Mouse (Mus musculus) ES-CJ7 (cell line): ENCODE data around the gene Gatad2b.

Source experiments
- DNase-seq: peaks from one replicate; pipeline ENCODE4 v3.0.0; 2011; ENCODE audit warnings: low read depth, low spot score

The Gatad2b gene

DNA sequence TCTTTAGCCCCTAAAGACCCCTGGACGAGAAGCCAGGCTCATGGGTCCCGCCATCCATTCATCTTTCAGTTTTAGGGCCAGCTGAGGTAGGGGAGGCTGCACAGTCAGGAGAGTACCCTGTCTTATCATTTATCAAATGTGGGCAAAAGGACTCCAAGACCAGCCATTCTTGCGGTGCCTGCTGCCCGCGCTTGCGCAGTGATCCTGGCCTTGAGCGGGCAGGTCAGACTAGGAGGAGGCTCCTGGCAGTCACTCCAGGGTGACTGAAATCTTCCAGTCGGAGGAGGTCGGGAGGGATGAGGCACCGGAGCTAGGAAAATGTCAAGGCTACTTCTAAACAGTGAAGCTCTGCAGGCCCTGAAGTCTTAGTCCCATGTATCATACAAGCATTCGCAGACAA, 88.7 kb downstream of the Gatad2b start:
- DNase-seq = peak; percentile 59

DNA sequence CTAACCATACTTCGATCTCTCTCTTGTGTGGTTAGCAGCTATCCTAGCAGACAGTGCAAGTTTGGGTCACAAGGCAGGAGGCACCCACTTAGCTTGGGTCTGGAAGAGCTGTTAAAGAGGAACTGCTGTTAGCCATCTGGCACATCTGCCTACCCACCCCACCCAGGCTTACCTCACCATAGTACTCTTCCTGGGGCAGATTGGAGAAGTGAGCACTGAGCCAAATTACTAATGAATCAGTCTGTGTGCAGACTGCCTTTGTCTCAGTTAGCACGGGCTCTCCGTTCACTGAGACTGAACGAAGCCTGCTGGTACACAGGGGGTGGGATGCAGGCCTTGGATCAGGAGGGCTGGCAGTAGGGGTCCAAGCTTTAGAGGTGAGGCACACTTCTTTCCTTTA, 90.7 kb downstream of the Gatad2b start:
- no peak for DNase-seq

DNA sequence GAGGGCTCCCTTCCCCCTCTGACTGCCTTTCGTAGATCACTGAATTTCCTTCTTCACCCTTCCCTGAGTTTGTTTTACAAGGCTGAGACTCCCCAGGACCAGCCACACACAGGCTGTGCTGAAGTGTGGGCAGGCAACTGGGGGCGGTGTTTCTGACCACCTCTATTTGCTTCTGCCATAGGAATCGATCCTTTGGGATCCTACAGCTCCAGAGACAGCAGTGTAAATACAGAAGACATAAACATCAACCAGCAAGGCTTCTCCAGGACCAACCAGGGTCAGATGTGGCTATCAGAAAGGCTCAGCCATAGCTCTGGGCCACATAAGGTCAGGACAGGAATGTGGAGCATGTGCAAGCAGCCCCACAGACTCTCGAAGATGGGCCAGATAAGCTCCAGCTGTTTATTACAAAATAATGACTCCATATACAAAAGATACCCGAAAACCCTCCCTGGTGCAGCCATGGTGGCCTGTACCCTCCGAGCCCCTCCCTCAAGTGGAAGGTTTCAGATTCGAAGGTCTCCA, 91.9 kb downstream of the Gatad2b start:
- DNase-seq = no peak

DNA sequence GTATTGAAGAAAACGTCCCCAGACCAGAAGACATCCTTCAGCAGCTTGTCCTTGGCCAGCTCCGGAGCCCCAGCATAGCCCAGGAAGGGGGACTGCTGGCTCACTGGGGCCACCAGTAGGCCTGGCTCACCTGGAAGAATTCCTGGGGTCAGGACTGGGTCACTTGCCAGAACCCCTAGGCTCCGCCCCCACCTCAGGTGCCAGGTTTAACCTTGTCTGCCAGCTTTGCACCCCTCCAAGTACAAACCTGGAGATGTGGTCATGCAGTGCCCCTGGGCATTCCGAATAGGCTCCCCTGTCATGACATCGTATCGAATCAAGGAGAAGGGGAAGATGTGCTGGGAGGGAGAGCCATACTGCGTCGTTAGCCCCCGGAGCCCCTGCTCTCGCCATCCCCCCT, 93.8 kb downstream of the Gatad2b start:
- no peak for DNase-seq

- DNase-seq = no peak
Measured at GRCm38 (mm10) chr3:90387483-90387882, 94.5 kb downstream of the Gatad2b start.

DNA sequence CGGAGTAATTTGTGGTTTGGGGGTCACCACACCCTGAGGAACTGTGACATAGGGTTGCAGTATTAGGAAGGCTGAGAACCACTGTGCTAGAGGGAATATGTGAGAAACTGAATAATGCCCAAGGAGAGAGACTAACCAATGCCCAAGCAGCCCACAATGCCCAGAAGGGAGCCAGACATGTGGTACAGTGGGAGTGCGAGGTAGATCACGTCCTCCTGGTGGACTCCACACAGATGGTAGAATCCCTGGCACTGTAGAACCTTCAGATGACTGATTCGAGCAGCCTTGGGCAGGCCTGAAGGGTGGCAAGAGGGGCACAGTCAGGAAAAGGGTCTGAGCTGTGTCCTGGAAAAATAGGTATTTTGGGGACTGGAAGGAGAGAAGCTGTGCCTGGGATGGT, 95.2 kb downstream of the Gatad2b start:
- no peak for DNase-seq

- peak; percentile 62 for DNase-seq
Measured at GRCm38 (mm10) chr3:90388726-90389510, 95.9 kb downstream of the Gatad2b start.

DNA sequence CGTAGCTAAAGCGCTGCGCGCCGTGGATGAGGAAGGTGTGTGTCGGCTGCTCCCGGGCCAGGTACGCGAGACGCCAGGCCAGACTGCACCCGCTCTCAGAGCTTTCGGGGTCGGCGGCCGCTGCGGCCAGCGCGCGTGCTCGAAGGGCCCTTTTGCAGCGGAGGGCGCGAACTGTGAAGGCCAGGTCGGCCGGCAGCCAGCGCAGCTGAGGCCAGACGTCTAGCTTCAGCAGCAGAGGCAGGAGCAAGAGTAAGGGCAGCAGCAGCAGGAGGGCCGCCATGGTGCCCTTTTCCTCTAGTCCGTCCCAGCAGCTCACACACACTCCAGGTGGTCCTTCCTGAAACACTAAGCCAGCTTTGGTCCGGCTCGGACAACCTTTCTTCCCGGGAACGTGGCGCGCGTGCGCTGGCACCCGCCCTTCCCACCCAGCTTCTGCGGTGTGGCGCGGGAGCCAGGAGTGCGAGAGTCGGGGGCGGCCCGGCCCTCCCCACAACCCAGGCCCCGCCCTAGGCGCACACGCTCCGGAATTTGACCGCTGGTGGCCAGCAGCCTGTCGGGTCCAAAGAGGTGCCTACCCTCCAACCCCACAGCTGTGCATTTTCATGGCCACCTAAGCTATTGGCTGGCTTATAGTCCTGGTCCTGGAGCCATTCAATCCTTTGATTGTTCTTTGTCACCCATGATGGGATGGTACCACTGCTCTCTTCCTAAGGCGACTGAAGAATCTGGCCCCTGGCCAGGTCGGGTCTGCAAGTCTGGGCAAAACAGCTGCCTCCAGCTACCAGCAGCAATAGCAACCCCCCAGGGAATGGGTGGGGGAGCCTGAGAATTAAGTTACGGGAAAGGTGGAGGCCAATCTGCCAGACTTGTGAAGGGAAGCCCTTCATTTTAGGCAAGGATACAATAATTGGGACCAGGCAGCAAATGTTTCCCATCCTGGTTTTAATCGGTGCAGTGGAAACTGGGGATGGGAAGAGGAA, 96.8 kb downstream of the Gatad2b start, which contains the start of gene Slc27a3:
Gene Slc27a3, minus strand, starts transcription at position 428 of the 980 bp plus-strand sequence.
- DNase-seq = peak; percentile 68

- no peak for DNase-seq
Measured at GRCm38 (mm10) chr3:90391004-90391403, 98.0 kb downstream of the Gatad2b start.

DNA sequence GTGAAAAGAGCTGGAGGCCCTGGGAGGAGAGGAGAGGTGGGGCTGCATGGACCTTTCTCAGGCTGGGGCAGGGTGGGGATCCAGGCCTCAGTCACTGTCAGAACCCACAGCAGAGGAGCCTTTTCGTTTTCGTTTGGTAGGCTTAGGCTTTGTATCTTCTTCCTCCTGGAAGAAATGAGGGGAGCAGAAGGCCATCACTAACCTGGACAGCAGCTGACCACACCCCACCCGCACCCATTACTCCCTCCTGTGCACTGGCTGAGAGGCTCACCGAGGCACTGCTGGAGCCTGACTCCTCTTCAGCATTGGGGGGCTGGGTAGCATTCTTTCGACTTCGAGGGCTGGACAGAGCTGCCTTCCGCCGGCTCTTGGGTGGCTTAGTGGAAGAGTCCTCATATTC, 99.0 kb downstream of the Gatad2b start:
- no peak for DNase-seq

DNA sequence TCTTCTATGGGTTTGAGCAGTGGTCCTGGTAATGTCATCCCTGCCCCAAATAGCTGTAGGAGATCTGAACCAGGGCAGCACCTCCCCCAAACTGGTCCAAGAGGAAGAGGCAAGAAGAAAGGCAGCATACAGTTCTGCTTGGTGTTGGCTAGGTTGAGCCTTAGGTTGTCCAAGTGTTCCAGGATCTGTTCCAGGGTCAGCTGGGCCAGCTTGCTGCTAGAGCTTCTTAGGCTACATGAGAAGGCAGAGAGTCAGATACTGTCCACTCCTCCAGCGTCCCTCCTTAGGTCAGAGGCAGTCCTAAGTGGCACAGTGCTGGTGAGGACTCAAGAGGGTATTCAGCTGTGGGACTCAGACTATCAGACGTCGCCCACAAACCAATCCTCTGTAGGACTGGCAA, 99.7 kb downstream of the Gatad2b start:
- DNase-seq = no peak

- no peak for DNase-seq
Measured at GRCm38 (mm10) chr3:90395629-90396028, 102.7 kb downstream of the Gatad2b start.

GRCm38 (mm10) chr3:90400993-90401392, 108.0 kb downstream of the Gatad2b start:
- DNase-seq = no peak

GRCm38 (mm10) chr3:90404121-90404520, 111.1 kb downstream of the Gatad2b start:
- no peak for DNase-seq

- no peak for DNase-seq
Measured at GRCm38 (mm10) chr3:90404609-90405008, 111.6 kb downstream of the Gatad2b start.

DNA sequence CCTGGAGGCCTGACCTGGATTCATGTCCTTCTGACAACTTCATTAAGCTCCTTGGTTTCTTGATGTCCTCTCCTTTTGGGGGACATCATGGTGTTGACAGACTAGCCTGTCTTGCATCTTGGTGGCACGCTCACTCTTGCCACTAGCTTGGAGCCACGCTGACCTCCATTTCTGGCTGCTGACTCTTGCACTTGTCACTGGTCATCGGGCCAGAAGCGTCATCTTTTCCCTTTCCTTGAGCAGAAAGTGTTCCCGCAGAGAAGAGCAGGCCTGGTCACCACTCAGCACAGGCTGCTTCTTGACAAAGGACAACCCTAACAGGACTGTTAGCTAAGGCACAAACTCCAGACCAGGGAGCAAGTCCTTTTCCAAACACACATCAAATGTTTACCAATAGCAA, 113.4 kb downstream of the Gatad2b start:
- no peak for DNase-seq

DNA sequence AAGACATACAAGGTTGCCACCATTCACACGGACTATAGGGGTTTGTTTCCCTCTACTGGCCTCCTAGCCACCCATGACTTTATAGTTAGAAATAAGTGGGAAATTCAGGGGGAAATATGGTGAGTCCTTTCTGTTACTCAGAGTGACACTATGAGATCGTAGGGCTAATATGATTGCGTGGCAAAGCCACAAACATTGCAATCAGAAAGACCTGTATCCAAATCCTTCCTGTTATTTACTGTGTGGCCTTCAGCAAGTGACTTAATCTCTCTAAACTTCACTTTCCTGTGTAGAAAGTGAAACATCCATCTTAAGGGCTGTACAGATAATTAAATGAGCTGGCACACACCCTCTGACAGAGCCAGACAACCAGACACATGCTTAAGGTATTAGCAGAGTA, 115.7 kb downstream of the Gatad2b start:
- no peak for DNase-seq

GRCm38 (mm10) chr3:90412312-90413010, 119.5 kb downstream of the Gatad2b start:
- DNase-seq = peak; percentile 49

GRCm38 (mm10) chr3:90413011-90413396, 120.0 kb downstream of the Gatad2b start:
- DNase-seq = no peak
